Mouse (Mus musculus): Measurements from ENCODE around the gene Ttll13. TPM values are rescaled to one million over a fixed set of nuclear protein-coding genes. Genes with fewer than 3 reads are reported as not detected.

The Ttll13 gene
- 1.2 and 1.5 TPM in 2 replicates for polyA plus RNA-seq (2014; fragmentation: Nextera tagmentation; extraction: Ambion mirVana)

DNA sequence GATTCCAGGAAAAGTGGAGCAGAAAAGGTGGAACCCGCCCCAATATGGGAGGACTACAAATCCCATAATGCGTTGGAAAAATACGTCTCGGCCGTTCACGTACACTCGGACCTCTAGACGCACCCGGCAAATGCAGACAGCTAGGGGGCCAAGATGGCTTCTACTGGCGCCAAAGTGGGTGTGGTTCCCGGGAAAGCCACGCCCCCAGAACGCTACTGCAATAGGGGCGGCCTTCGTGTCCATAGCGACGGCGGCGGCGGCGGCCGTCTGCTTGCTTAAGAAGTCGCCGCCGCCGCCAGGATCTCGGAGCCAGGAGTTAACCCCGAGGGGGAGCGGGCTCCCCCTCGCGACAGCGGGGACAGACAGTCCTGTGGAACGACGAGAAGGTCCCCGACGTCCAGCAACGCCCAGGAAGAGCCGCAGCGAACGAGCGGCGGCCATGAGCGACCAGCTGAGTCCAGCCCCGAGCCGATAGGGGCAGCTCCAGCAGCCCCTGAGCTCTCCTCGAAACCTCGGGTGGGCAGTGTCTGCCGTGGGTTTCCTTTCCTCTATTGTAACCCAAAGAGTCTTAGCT, at the start of gene Ttll13:
Ttll13 (plus strand) TSS at position 229 of the 574 bp plus-strand sequence.
- peak within 1 kb of the TSS; percentile 49 for H3K4me3 ChIP-seq (ENCODE audit: low read depth, low read length)
- under 1% methylated on average over 48 of the region's 48 CpGs for WGBS
- DNase-seq (ENCODE audit: low spot score) (peak; percentile 99), ATAC-seq (replicated peaks; ENCODE audit: low FRiP score) (peak; percentile 97)
- H3K4me2 ChIP-seq (ENCODE audit: low read depth, low read length, severe bottlenecking): peak within 1 kb of the TSS; percentile 58
- H3K27ac ChIP-seq (ENCODE audit: low read depth, low read length): peak within 1 kb of the TSS; percentile 57; the same call in 1 of the 2 replicates
- no peaks in the 10 kb centered on the region for H3K9me3 ChIP-seq (ENCODE audit: control insufficient read depth, low read length)
- H3K36me3 ChIP-seq (ENCODE audit: control insufficient read depth, insufficient read depth, low read length): no peaks in the 10 kb centered on the region
- H3K27me3 ChIP-seq (ENCODE audit: control insufficient read depth, insufficient read depth, low read length): no peaks in the 10 kb centered on the region
- peak within 1 kb of the TSS; percentile 66 for H3K9ac ChIP-seq (ENCODE audit: low read length)
- no peaks in the 10 kb centered on the region; the same call in 1 of the 2 replicates for H3K4me1 ChIP-seq (replicated peaks; ENCODE audit: control insufficient read depth, insufficient read depth, low read length)

DNA sequence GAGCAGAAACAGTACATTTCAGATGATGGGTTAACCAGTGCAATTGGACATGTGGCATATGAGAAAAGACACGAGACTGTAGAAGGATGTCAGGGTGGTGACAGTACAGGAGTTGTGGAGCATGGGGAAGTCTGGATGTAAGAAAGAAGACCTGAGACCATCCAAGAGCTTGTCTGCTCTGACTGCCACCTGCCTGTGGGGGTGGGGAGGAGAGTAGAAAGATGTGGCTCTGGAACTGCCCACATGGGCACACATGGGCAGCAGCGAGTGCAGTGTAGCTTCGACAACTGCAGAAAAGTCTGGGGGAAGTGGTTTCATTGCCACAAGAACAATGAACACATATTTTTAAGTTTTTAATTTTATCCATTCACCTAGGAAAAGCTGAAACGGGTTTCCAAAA, 48.8 kb upstream of the Ttll13 start:
- no peaks in the 10 kb centered on the region for H3K9me3 ChIP-seq (ENCODE audit: control insufficient read depth, low read length)
- H3K36me3 ChIP-seq (ENCODE audit: control insufficient read depth, insufficient read depth, low read length): no peaks in the 10 kb centered on the region
- H3K4me3 ChIP-seq (ENCODE audit: low read depth, low read length): peak overlapping the region; percentile 70
- peak overlapping the region; percentile 89 for H3K9ac ChIP-seq (ENCODE audit: low read length)
- peaks cover 19% of the 10 kb centered on the region for H3K4me1 ChIP-seq (replicated peaks; ENCODE audit: control insufficient read depth, insufficient read depth, low read length)
- 15% methylated on average over 4 of the region's 4 CpGs for whole genome bisulfite sequencing
- DNase-seq (ENCODE audit: low spot score): no peak
- H3K4me2 ChIP-seq (ENCODE audit: low read depth, low read length, severe bottlenecking): peak overlapping the region; percentile 89
- peak overlapping the region; percentile 86 for H3K27ac ChIP-seq (ENCODE audit: low read depth, low read length)
- H3K27me3 ChIP-seq (ENCODE audit: control insufficient read depth, insufficient read depth, low read length): no peaks in the 10 kb centered on the region
- ATAC-seq (replicated peaks; ENCODE audit: low FRiP score): no peak

DNA sequence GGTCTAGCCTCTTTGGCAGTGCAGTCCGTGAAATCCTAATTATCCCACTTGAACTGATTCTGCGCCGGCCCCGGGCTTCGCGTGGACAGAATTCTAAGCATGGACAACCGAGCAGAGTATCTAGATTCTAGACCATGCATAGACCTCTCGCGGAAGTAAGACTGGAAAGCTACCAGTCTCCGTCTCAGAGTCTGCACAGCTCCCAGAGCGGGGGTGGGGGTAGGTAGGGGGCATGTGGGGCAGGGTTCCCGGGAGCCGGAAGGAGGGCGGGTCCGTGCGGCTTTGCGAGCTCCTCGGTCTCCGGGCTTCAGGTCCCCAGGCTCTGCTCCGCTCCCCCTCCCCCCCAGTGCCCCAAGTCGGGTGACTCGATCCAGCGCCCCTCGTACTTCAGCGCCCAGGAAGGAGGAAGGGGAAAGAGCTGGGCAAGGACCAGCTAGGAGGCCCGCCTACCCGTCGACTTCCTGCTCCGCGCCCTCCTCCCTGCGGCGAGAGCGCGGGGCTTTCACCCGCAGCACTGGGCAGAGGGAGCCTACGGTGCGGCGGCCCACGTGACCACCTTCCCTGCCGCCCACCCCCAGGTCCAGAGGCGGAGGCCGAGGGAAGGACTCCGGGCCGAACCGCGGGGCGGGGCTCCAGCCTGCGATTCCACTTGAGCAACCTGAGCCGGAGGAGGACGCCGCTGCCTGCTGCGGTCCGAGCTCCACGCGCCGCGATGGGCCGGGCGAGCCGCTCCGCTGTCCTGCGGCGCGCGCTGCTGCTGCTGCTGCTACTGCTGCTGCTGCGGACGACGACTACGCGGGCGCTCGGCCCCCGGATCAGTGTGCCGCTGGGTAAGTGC, 48.0 kb upstream of the Ttll13 start:
- ATAC-seq (replicated peaks; ENCODE audit: low FRiP score): peak; percentile 94
- peak; percentile 95 for DNase-seq (ENCODE audit: low spot score)
- H3K4me2 ChIP-seq (ENCODE audit: low read depth, low read length, severe bottlenecking): peak overlapping the region; percentile 89
- peak overlapping the region; percentile 70 for H3K4me3 ChIP-seq (ENCODE audit: low read depth, low read length)
- peak overlapping the region; percentile 89 for H3K9ac ChIP-seq (ENCODE audit: low read length)
- no peaks in the 10 kb centered on the region for H3K27me3 ChIP-seq (ENCODE audit: control insufficient read depth, insufficient read depth, low read length)
- WGBS: under 1% methylated on average over 67 of the region's 74 CpGs
- peaks cover 14% of the 10 kb centered on the region for H3K4me1 ChIP-seq (replicated peaks; ENCODE audit: control insufficient read depth, insufficient read depth, low read length)
- H3K36me3 ChIP-seq (ENCODE audit: control insufficient read depth, insufficient read depth, low read length): no peaks in the 10 kb centered on the region
- H3K27ac ChIP-seq (ENCODE audit: low read depth, low read length): peak overlapping the region; percentile 86
- H3K9me3 ChIP-seq (ENCODE audit: control insufficient read depth, low read length): no peaks in the 10 kb centered on the region

GRCm38 (mm10) chr7:80198863-80199262, 47.3 kb upstream of the Ttll13 start:
- H3K4me1 ChIP-seq (replicated peaks; ENCODE audit: control insufficient read depth, insufficient read depth, low read length): peaks cover 14% of the 10 kb centered on the region
- 4% methylated on average over 11 of the region's 11 CpGs for WGBS
- H3K27me3 ChIP-seq (ENCODE audit: control insufficient read depth, insufficient read depth, low read length): no peaks in the 10 kb centered on the region
- no peaks in the 10 kb centered on the region for H3K9me3 ChIP-seq (ENCODE audit: control insufficient read depth, low read length)
- H3K4me3 ChIP-seq (ENCODE audit: low read depth, low read length): peak overlapping the region; percentile 70
- H3K27ac ChIP-seq (ENCODE audit: low read depth, low read length): peak overlapping the region; percentile 86
- DNase-seq (ENCODE audit: low spot score) (no peak), ATAC-seq (replicated peaks; ENCODE audit: low FRiP score) (peak; percentile 15)
- peak overlapping the region; percentile 89 for H3K4me2 ChIP-seq (ENCODE audit: low read depth, low read length, severe bottlenecking)
- H3K9ac ChIP-seq (ENCODE audit: low read length): peak overlapping the region; percentile 89
- H3K36me3 ChIP-seq (ENCODE audit: control insufficient read depth, insufficient read depth, low read length): no peaks in the 10 kb centered on the region

DNA sequence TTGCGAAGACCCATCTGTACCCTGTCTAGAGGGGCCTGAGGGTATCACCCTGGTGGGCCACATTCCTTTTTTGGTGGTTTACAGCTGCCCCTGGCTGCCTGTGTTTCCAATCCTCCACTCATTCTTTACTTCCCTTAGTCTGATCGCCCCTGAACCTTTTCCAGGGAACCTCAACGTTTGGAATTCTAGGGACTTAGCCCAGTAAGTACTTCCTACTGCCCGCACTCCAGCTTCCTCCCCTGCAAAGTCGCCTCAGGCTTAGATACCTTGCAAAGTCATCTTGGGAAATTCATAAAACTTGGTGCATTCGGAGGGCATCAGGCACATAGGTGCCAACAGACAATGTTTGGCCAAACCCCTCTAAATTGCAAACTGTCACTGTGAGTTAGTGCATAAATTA, 46.9 kb upstream of the Ttll13 start:
- WGBS: 35% methylated on average over 6 of the region's 6 CpGs
- Histone ChIP-seq H3K9me3 (ENCODE audit: control insufficient read depth, low read length) (no peaks in the 10 kb centered on the region), H3K9ac (ENCODE audit: low read length) (peak overlapping the region; percentile 89), H3K27ac (ENCODE audit: low read depth, low read length) (peak overlapping the region; percentile 86; the same call in 1 of the 2 replicates), H3K4me3 (ENCODE audit: low read depth, low read length) (peak overlapping the region; percentile 70), H3K36me3 (ENCODE audit: control insufficient read depth, insufficient read depth, low read length) (no peaks in the 10 kb centered on the region), H3K27me3 (ENCODE audit: control insufficient read depth, insufficient read depth, low read length) (no peaks in the 10 kb centered on the region), H3K4me1 (replicated peaks; ENCODE audit: control insufficient read depth, insufficient read depth, low read length) (peaks cover 11% of the 10 kb centered on the region), H3K4me2 (ENCODE audit: low read depth, low read length, severe bottlenecking) (peak overlapping the region; percentile 89)
- DNase-seq (ENCODE audit: low spot score): no peak
- ATAC-seq (replicated peaks; ENCODE audit: low FRiP score): no peak

DNA sequence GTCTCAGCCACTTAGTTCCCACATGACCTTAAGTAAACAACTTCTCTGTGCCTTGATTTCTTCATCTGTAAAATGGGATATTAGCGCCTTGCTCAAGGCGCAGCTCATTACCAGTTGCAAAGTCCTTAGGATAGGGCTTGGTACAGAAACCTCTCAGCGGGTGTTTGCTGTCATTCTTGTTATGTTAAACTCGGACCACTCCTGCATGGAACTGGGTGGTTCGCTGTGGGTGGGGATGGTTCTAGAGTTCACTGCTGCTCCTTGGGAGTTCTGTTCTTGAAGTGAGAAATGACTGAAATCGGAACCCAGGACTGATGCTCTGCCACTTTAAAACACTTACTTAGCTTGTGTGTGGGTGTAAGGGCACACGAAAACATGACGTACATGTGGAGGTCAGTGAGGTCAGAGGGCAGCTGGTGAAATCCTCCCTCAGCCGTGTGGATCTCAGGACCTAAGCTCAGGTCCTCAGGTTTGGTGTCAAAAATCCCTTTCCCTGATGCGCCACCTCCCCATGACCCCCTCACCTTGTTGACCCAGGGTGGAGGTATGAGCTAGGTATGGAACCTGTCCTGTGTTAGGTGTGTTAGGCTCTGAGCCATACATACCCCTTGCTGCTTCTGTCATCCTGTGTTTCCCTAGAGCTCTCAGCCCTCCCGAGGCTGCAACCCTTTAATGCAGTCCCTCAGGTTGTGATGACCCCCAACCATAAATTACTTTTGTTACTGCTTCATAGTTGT, 46.2 kb upstream of the Ttll13 start:
- Histone ChIP-seq H3K4me1 (replicated peaks; ENCODE audit: control insufficient read depth, insufficient read depth, low read length) (peaks cover 10% of the 10 kb centered on the region), H3K4me2 (ENCODE audit: low read depth, low read length, severe bottlenecking) (peak overlapping the region; percentile 89; the same call in 1 of the 2 replicates), H3K27ac (ENCODE audit: low read depth, low read length) (no peak overlapping the region), H3K4me3 (ENCODE audit: low read depth, low read length) (no peak overlapping the region), H3K9me3 (ENCODE audit: control insufficient read depth, low read length) (no peaks in the 10 kb centered on the region), H3K36me3 (ENCODE audit: control insufficient read depth, insufficient read depth, low read length) (no peaks in the 10 kb centered on the region), H3K27me3 (ENCODE audit: control insufficient read depth, insufficient read depth, low read length) (no peaks in the 10 kb centered on the region), H3K9ac (ENCODE audit: low read length) (no peak overlapping the region)
- 74% methylated on average over 11 of the region's 11 CpGs for WGBS
- ATAC-seq (replicated peaks; ENCODE audit: low FRiP score): no peak
- DNase-seq (ENCODE audit: low spot score): no peak

- Histone ChIP-seq H3K27ac (ENCODE audit: low read depth, low read length) (no peak overlapping the region), H3K4me1 (replicated peaks; ENCODE audit: control insufficient read depth, insufficient read depth, low read length) (peaks cover 10% of the 10 kb centered on the region)
These were observed 45.6 kb upstream of the Ttll13 start for GRCm38 (mm10) chr7:80200588-80200945.

DNA sequence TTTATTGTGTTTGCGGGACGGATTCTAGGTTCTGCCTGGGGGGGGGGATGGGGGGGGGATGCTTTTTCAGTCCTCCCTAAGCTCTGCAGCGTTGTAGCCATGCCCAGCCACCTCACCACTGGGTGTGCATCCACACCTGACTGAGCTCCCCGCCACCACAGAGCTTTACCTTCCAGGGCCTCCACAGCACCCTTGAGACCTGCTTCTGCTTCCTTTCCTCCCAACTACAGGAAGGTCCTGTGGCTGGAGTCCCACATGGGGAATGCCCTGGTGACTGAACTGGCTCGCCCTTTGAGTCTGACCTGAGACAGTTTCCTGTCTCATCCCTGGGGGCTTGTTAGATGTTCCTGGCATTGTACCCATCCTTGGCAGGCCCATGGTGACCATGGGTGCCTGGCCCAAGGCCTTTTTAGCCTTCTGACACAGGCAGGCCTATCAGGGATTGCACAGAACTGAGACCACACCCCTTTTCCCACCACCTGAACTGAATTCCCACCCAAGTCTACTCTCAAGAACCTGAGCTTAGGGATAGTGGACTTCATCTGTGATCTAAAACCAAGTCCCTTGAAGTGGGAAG, 45.1 kb upstream of the Ttll13 start:
- ATAC-seq (replicated peaks; ENCODE audit: low FRiP score) (no peak), DNase-seq (ENCODE audit: low spot score) (no peak)
- no peak overlapping the region for H3K4me2 ChIP-seq (ENCODE audit: low read depth, low read length, severe bottlenecking)
- no peaks in the 10 kb centered on the region for H3K36me3 ChIP-seq (ENCODE audit: control insufficient read depth, insufficient read depth, low read length)
- peaks cover 10% of the 10 kb centered on the region for H3K4me1 ChIP-seq (replicated peaks; ENCODE audit: control insufficient read depth, insufficient read depth, low read length)
- H3K4me3 ChIP-seq (ENCODE audit: low read depth, low read length): no peak overlapping the region
- no peaks in the 10 kb centered on the region for H3K27me3 ChIP-seq (ENCODE audit: control insufficient read depth, insufficient read depth, low read length)
- no peak overlapping the region for H3K9ac ChIP-seq (ENCODE audit: low read length)
- H3K9me3 ChIP-seq (ENCODE audit: control insufficient read depth, low read length): no peaks in the 10 kb centered on the region
- no peak overlapping the region for H3K27ac ChIP-seq (ENCODE audit: low read depth, low read length)
- 90% methylated on average over 5 of the region's 5 CpGs for WGBS

More at GRCm38 (mm10) chr7:80200588-80200945, 45.6 kb upstream of the Ttll13 start:
- ATAC-seq (replicated peaks; ENCODE audit: low FRiP score) (no peak), DNase-seq (ENCODE audit: low spot score) (no peak)
- Histone ChIP-seq H3K4me2 (ENCODE audit: low read depth, low read length, severe bottlenecking) (no peak overlapping the region), H3K36me3 (ENCODE audit: control insufficient read depth, insufficient read depth, low read length) (no peaks in the 10 kb centered on the region), H3K27me3 (ENCODE audit: control insufficient read depth, insufficient read depth, low read length) (no peaks in the 10 kb centered on the region), H3K9me3 (ENCODE audit: control insufficient read depth, low read length) (no peaks in the 10 kb centered on the region), H3K4me3 (ENCODE audit: low read depth, low read length) (no peak overlapping the region), H3K9ac (ENCODE audit: low read length) (no peak overlapping the region)
- 89% methylated on average over 6 of the region's 6 CpGs for WGBS

All from forebrain, embryonic 11.5 days (tissue).